Mouse (Mus musculus) stomach, embryonic 14.5 days (tissue): ENCODE results near the gene Clasp1. TPM values are rescaled to one million over a fixed set of nuclear protein-coding genes. Genes with fewer than 3 reads are reported as not detected.

Source experiments
- ATAC-seq: fragments of 200-750 bp; cut with Nextera tagmentation; 2 replicates; pipeline ENCODE4 v1.8.0; 2017; ENCODE audit warnings: low read depth, moderate TSS enrichment; ENCODE audit not compliant: insufficient number of reproducible peaks, insufficient read depth, low FRiP score
- H3K27ac ChIP-seq: fragments of 300-500 bp; sonication (generic); 2 replicates; pipeline ENCODE4 v1.5.1; 2014; ENCODE audit warnings: mild to moderate bottlenecking, low read length, moderate library complexity, mixed read lengths
- H3K27me3 ChIP-seq: fragments of 300-500 bp; sonication (generic); 2 replicates; pipeline ENCODE4 v1.6.1; 2014; ENCODE audit warnings: low read length, control low read depth, mixed read lengths; ENCODE audit not compliant: control insufficient read depth, insufficient read depth
- H3K36me3 ChIP-seq: fragments of 300-500 bp; sonication (generic); 2 replicates; pipeline ENCODE4 v1.6.1; 2014; ENCODE audit warnings: mild to moderate bottlenecking, control low read depth, low read length, moderate library complexity, mixed read lengths; ENCODE audit not compliant: control insufficient read depth, insufficient read depth
- H3K4me1 ChIP-seq: fragments of 300-500 bp; sonication (generic); 2 replicates; pipeline ENCODE4 v1.6.1; 2014; ENCODE audit warnings: low read length, control low read depth, mixed read lengths; ENCODE audit not compliant: control insufficient read depth, insufficient read depth
- H3K4me2 ChIP-seq: fragments of 300-500 bp; sonication (generic); replicated peaks from 2 replicates; pipeline ENCODE4 v1.6.1; 2014; ENCODE audit warnings: low read depth, low read length, control low read depth
- H3K4me3 ChIP-seq: fragments of 300-500 bp; sonication (generic); 2 replicates; pipeline ENCODE4 v1.5.1; 2014; ENCODE audit warnings: low read depth, low read length, control low read depth
- H3K9ac ChIP-seq: fragments of 300-500 bp; sonication (generic); replicated peaks from 2 replicates; pipeline ENCODE4 v1.6.1; 2014; ENCODE audit warnings: low read depth, mild to moderate bottlenecking, control low read depth, low read length, moderate library complexity, mixed read lengths
- H3K9me3 ChIP-seq: fragments of 300-500 bp; sonication (generic); 2 replicates; pipeline ENCODE4 v1.6.1; 2016; ENCODE audit warnings: low read depth, low read length, control low read depth; ENCODE audit not compliant: control insufficient read depth
- WGBS: fragments of 180-500 bp; shearing (Covaris S2); extraction: QIAGEN DNeasy Blood & Tissue Kit; methylation state at CpG from one replicate; pipeline ENCODE4 v1.1.7; 2014; 5-methylcytosine and 5-hydroxymethylcytosine counted together
- polyA plus RNA-seq: library from polyadenylated mRNA; unstranded; fragments of >200 nt; fragmentation: Nextera tagmentation; extraction: Ambion mirVana; gene quantifications from 2 replicates; pipeline ENCODE4 v1.2.1, GENCODE M21; 2014

Gene Clasp1
- polyA plus RNA-seq, 1 experiment from 2014 or later, result 76.5 TPM

DNA sequence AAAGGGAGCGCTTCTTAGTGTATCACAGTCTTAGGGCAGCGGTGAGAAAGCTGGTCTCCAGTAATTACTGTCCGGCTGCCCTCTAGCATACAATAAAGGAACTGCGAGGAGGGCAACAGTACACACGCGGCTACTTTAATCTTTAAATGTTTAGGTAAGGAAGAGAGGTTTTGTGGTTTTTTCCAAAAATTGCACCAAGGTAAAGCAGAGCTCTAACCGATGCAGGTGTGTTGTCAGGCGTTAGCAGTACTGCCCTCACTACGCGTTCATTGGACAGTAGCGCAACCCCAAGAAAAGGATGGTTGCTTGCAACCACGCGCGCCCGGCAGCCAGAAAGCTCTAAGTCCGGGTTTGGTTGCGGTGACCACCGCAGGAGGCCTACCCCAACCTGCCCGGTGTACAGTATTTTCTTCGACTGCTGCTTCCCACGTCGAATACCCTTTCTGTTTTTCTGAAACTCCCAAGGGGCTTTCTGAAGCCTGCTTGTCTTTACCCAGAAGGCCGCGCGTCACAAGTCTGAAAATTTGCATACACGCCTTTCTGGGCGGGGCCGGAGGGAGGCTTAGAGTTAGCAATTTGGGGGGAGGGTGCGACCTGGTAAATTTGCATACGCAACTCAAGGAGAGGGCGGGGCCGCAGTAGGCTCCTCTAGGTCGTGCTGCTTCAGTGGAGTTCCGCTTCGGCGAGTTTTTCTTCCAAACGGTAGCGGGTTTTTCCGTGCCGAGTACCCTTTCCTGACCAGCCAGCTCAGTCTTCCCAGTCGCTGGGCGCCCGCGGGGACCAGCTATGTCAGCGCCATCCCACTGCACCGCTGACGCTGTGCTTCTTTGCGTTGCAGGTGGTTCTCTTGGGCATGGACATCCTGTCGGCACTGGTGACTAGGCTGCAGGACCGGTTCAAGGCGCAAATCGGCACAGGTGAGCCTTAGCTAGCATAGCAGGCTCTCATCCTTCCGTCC lies 70.4 kb downstream of the Clasp1 start:
- H3K27ac ChIP-seq, result peak overlapping the region; percentile 94
- WGBS, result 2% methylated on average over 53 of the region's 53 CpGs

DNA sequence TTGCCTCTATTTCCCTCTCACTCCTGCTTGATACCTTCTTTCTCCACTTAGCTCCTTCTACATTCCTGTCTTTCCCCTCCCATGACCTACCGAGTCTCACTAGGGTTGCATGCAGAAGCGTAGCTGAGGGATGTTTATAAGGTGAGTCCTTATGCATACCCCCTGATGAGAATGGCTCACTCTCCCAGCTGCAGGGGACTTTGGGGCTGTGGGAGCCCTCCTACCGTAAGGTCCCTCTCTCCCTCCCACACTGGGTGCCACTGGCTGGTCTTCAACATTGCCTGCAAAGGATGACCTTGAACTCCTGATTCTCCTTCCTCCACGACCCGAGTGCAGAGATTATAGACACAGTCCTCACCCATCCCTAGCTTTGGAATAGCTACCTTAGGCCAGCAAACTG lies 71.9 kb downstream of the Clasp1 start:
- ATAC-seq, result no peak
- Histone ChIP-seq H3K36me3 (peaks cover 22% of the 10 kb centered on the region), H3K4me1 (peaks cover 22% of the 10 kb centered on the region), H3K27ac (no peak overlapping the region), H3K9me3 (no peaks in the 10 kb centered on the region; the same call in 1 of the 2 replicates), H3K4me3 (no peak overlapping the region), H3K27me3 (no peaks in the 10 kb centered on the region), H3K4me2 (no peak overlapping the region), H3K9ac (no peak overlapping the region)
- 91% methylated on average over 5 of the region's 5 CpGs for WGBS

More for the DNA sequence above, 70.4 kb downstream of the Clasp1 start:
- peak; percentile 95 for ATAC-seq
- peak overlapping the region; percentile 59 for H3K9ac ChIP-seq
- H3K4me2 ChIP-seq, result peak overlapping the region; percentile 54
- H3K36me3 ChIP-seq, result peaks cover 9% of the 10 kb centered on the region
- H3K4me1 ChIP-seq, result peaks cover 22% of the 10 kb centered on the region
- H3K27me3 ChIP-seq, result no peaks in the 10 kb centered on the region
- peak overlapping the region; percentile 43 for H3K4me3 ChIP-seq
- no peaks in the 10 kb centered on the region for H3K9me3 ChIP-seq

DNA sequence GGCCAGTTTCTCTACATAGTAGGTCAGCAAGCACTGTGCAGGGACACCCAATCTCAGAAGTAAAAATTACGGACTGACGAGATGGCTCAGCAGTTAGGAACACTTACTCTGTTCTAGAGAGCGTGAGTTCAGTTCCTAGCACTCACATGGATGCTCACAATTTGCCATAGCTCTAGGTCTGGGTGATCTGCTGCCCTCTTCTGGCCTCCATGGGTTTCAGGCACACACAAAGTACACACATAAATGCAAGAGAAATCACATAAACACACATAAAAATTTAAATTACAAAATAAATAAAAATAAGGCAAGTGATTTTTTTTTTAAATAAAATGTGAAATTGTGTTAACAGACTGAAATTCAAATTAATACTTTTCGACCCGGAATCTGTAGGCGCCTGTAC lies 77.2 kb downstream of the Clasp1 start:
- Histone ChIP-seq H3K4me1 (no peaks in the 10 kb centered on the region), H3K27me3 (no peaks in the 10 kb centered on the region), H3K27ac (no peak overlapping the region), H3K36me3 (peaks cover 30% of the 10 kb centered on the region), H3K9me3 (no peaks in the 10 kb centered on the region; the same call in 1 of the 2 replicates), H3K4me2 (no peak overlapping the region), H3K4me3 (no peak overlapping the region), H3K9ac (no peak overlapping the region)
- WGBS, result 97% methylated on average over 6 of the region's 6 CpGs
- ATAC-seq, result no peak

DNA sequence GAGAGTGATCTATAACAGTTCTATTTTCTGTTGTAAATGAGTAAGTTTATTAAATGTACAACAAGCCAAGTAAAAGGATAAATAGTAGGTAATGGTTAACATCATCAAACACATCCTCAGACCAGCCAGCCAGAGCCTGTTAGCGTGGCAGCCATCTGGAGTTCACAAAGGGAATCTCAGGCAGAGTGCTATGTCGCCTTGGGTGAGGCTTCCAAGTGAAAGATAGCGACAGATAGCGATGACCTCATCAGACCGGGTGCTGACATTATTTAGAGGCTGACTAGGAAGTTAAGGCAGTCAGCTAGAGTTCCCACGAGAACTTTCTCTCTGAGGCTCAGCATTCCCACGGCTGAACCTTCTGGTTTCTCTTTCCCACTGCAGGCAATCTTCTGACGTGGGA lies 83.5 kb downstream of the Clasp1 start:
- no peaks in the 10 kb centered on the region for H3K4me1 ChIP-seq
- no peak overlapping the region for H3K4me2 ChIP-seq
- ATAC-seq, result no peak
- H3K27ac ChIP-seq, result no peak overlapping the region
- H3K4me3 ChIP-seq, result no peak overlapping the region
- H3K36me3 ChIP-seq, result peaks cover 14% of the 10 kb centered on the region
- no peaks in the 10 kb centered on the region for H3K27me3 ChIP-seq
- H3K9ac ChIP-seq, result no peak overlapping the region
- WGBS, result 75% methylated on average over 8 of the region's 8 CpGs
- no peaks in the 10 kb centered on the region for H3K9me3 ChIP-seq

DNA sequence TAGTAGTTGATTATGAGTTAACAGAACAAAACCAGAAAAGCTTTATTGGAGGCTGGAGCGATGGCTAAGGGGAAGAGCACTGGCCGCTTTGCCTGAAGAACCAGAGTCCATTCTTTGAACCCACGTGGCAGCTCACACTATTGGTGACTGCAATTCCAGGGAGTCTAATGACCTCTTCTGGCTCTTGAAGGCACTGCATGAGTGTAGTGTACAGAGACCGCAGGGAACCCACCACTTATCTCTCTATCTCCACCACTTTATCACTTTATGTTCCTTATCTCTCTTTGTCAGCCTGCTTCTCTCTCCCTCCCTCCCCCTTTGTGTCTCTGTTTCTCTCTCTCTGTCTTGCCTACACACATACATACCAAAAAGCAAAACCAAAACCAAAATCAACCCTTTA lies 88.1 kb downstream of the Clasp1 start:
- no peaks in the 10 kb centered on the region for H3K27me3 ChIP-seq
- H3K27ac ChIP-seq, result no peak overlapping the region
- ATAC-seq, result peak; percentile 71; the same call in 1 of the 2 replicates
- H3K9me3 ChIP-seq, result no peaks in the 10 kb centered on the region
- peaks cover 6% of the 10 kb centered on the region for H3K36me3 ChIP-seq
- 49% methylated on average over 4 of the region's 4 CpGs for WGBS
- no peaks in the 10 kb centered on the region for H3K4me1 ChIP-seq
- no peak overlapping the region for H3K4me2 ChIP-seq
- H3K9ac ChIP-seq, result no peak overlapping the region
- H3K4me3 ChIP-seq, result no peak overlapping the region

DNA sequence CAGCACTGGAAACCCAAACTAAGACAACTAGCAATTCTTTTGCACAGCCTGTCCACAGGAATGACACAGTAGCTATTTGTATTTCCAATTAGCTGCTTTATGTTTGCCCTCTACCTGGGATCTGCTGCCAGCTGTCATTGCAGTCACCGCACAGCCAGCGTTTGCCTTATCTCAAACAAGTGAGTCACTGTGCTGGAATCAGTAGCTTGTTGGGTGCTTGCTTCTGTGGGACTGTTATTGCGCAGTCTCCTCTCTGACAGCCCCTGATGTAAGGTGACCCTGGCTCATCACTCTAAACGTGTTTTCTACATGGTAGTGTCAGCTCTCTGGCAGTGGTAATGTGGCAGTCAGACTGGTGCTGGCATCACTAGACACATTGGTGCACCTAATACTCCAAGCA lies 90.4 kb downstream of the Clasp1 start:
- Histone ChIP-seq H3K27me3 (no peaks in the 10 kb centered on the region), H3K4me3 (no peak overlapping the region), H3K9me3 (no peaks in the 10 kb centered on the region), H3K9ac (no peak overlapping the region), H3K27ac (no peak overlapping the region), H3K36me3 (no peaks in the 10 kb centered on the region), H3K4me2 (no peak overlapping the region), H3K4me1 (no peaks in the 10 kb centered on the region)
- ATAC-seq, result no peak
- WGBS, result 73% methylated on average over 4 of the region's 4 CpGs

DNA sequence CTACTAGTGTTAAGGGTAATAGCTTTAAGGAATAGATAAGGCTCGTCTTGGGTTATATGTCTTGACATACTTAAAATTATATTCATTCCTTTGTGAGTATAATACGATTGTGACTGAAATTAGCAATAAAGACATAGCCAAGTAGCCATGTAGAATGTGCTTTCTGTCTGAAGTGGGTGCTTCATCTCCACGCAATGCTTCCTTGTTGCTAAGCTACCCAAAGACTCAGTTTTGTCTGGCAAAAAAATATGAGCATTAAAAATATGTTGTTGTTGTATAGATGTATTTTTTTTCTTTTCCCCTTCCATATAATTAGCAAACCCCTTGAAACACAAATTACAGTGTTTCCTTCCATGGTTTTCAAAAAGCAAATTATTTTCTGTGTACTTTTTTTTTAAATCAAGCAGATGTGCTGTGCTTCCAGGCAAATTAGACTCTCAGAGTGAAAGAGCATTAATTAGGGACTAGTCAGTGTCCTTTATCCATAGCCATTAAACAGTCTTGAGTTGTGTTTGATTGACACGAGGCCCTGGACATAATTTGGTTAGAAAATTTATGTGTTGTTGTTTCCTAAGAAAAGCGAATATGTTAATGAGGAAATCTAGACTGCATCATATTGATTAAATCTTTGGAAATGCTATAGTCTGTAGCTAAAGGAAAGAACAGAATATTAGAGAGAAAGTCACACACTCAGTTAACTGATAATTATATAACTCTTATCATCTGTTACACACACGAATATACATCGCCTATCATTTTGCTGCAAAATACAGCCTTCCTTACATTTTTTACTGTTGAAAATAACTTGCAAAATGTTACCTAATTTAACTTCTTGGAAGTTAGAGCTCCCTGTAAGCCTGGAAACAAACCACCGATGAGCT lies 91.9 kb downstream of the Clasp1 start:
- Histone ChIP-seq H3K36me3 (no peaks in the 10 kb centered on the region), H3K27ac (no peak overlapping the region), H3K9me3 (no peaks in the 10 kb centered on the region), H3K27me3 (no peaks in the 10 kb centered on the region), H3K4me3 (no peak overlapping the region), H3K9ac (no peak overlapping the region), H3K4me2 (no peak overlapping the region), H3K4me1 (no peaks in the 10 kb centered on the region)
- WGBS, result 72% methylated on average over 8 of the region's 8 CpGs
- no peak for ATAC-seq

DNA sequence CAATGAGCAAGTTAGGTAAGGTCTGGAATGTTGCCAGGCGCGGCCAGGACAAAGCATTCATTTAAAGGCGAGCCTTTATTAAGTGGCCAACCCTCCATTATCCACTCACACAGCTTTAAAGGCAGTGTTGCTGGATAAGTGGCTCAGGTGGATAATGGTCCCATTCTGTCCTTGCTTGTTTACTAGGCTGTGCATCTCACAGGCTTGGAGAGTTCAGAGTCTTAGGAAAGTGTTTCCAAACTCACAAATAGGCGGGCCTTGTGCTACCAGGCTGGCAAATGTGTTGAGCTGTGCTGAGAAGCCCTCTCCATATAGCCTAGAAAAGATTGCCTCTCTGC lies 92.5 kb downstream of the Clasp1 start:
- no peak overlapping the region for H3K4me2 ChIP-seq
- no peak for ATAC-seq
- H3K9me3 ChIP-seq, result no peaks in the 10 kb centered on the region
- WGBS, result 56% methylated on average over 4 of the region's 4 CpGs
- no peaks in the 10 kb centered on the region for H3K4me1 ChIP-seq
- H3K27ac ChIP-seq, result no peak overlapping the region
- no peaks in the 10 kb centered on the region for H3K36me3 ChIP-seq
- H3K9ac ChIP-seq, result no peak overlapping the region
- H3K27me3 ChIP-seq, result no peaks in the 10 kb centered on the region
- no peak overlapping the region for H3K4me3 ChIP-seq
